Mouse (Mus musculus): ENCODE data around the gene Lbr. TPM values are rescaled to one million over a fixed set of nuclear protein-coding genes. Genes with fewer than 3 reads are reported as not detected.

Gene Lbr
- polyA plus RNA-seq, 1 experiment = 30.0 TPM

- no peak for TF ChIP-seq CTCF (IDR thresholded peaks at IDR 0.05; ENCODE audit: insufficient read depth, low read length)
- peak; percentile 81 for TF ChIP-seq POLR2A (IDR thresholded peaks at IDR 0.05; ENCODE audit: borderline replicate concordance, extremely low read depth, low read depth, low read length)
- H3K4me3 ChIP-seq (replicated peaks; ENCODE audit: extremely low read depth, low read depth, low read length) = peak overlapping the region; percentile 88
- H3K4me1 ChIP-seq (ENCODE audit: control insufficient read depth, insufficient read depth, low read length) = peaks cover 17% of the 10 kb centered on the region
- DNase-seq = peak; percentile 96
- under 1% methylated on average over 103 of the region's 113 CpGs for WGBS
Observed at GRCm38 (mm10) chr1:181841864-181842672, 778 bp downstream of the Lbr start.

- Histone ChIP-seq H3K4me1 (ENCODE audit: control insufficient read depth, insufficient read depth, low read length) (peaks cover 17% of the 10 kb centered on the region), H3K4me3 (replicated peaks; ENCODE audit: extremely low read depth, low read depth, low read length) (peak overlapping the region; percentile 88)
- TF ChIP-seq CTCF (IDR thresholded peaks at IDR 0.05; ENCODE audit: insufficient read depth, low read length) = no peak
- no peak for TF ChIP-seq POLR2A (IDR thresholded peaks at IDR 0.05; ENCODE audit: borderline replicate concordance, extremely low read depth, low read depth, low read length)
- DNase-seq = no peak
- WGBS = 1% methylated on average over 16 of the region's 16 CpGs
Observed at GRCm38 (mm10) chr1:181841396-181841795, 1.4 kb downstream of the Lbr start.

GRCm38 (mm10) chr1:181839746-181840366 lies 3.0 kb downstream of the Lbr start:
- no peak for DNase-seq
- peak overlapping the region; percentile 13 for H3K4me3 ChIP-seq (replicated peaks; ENCODE audit: extremely low read depth, low read depth, low read length)
- peaks cover 17% of the 10 kb centered on the region for H3K4me1 ChIP-seq (ENCODE audit: control insufficient read depth, insufficient read depth, low read length)
- TF ChIP-seq CTCF (IDR thresholded peaks at IDR 0.05; ENCODE audit: insufficient read depth, low read length) (no peak), POLR2A (IDR thresholded peaks at IDR 0.05; ENCODE audit: borderline replicate concordance, extremely low read depth, low read depth, low read length) (no peak)
- 7% methylated on average over 6 of the region's 6 CpGs for WGBS

GRCm38 (mm10) chr1:181838111-181838510 lies 4.7 kb downstream of the Lbr start:
- 81% methylated on average over 5 of the region's 5 CpGs for WGBS

GRCm38 (mm10) chr1:181833143-181833542 lies 9.7 kb downstream of the Lbr start:
- no peak for DNase-seq

More at GRCm38 (mm10) chr1:181838111-181838510, 4.7 kb downstream of the Lbr start:
- TF ChIP-seq POLR2A (IDR thresholded peaks at IDR 0.05; ENCODE audit: borderline replicate concordance, extremely low read depth, low read depth, low read length) = no peak
- TF ChIP-seq CTCF (IDR thresholded peaks at IDR 0.05; ENCODE audit: insufficient read depth, low read length) = no peak
- H3K4me1 ChIP-seq (ENCODE audit: control insufficient read depth, insufficient read depth, low read length) = peaks cover 17% of the 10 kb centered on the region
- no peak overlapping the region for H3K4me3 ChIP-seq (replicated peaks; ENCODE audit: extremely low read depth, low read depth, low read length)
- DNase-seq = no peak

GRCm38 (mm10) chr1:181832720-181833119 lies 10.1 kb downstream of the Lbr start:
- no peak for DNase-seq
- 84% methylated on average over 5 of the region's 5 CpGs for WGBS
- no peak overlapping the region for H3K4me3 ChIP-seq (replicated peaks; ENCODE audit: extremely low read depth, low read depth, low read length)
- no peaks in the 10 kb centered on the region for H3K4me1 ChIP-seq (ENCODE audit: control insufficient read depth, insufficient read depth, low read length)
- no peak for TF ChIP-seq POLR2A (IDR thresholded peaks at IDR 0.05; ENCODE audit: borderline replicate concordance, extremely low read depth, low read depth, low read length)
- TF ChIP-seq CTCF (IDR thresholded peaks at IDR 0.05; ENCODE audit: insufficient read depth, low read length) = no peak

More at GRCm38 (mm10) chr1:181833143-181833542, 9.7 kb downstream of the Lbr start:
- WGBS = 66% methylated on average over 6 of the region's 6 CpGs
- TF ChIP-seq CTCF (IDR thresholded peaks at IDR 0.05; ENCODE audit: insufficient read depth, low read length) (no peak), POLR2A (IDR thresholded peaks at IDR 0.05; ENCODE audit: borderline replicate concordance, extremely low read depth, low read depth, low read length) (no peak)
- Histone ChIP-seq H3K4me1 (ENCODE audit: control insufficient read depth, insufficient read depth, low read length) (no peaks in the 10 kb centered on the region), H3K4me3 (replicated peaks; ENCODE audit: extremely low read depth, low read depth, low read length) (no peak overlapping the region)

- 87% methylated on average over 5 of the region's 5 CpGs for WGBS
- TF ChIP-seq POLR2A (IDR thresholded peaks at IDR 0.05; ENCODE audit: borderline replicate concordance, extremely low read depth, low read depth, low read length) (no peak), CTCF (IDR thresholded peaks at IDR 0.05; ENCODE audit: insufficient read depth, low read length) (peak; percentile 46)
- DNase-seq = no peak
- no peaks in the 10 kb centered on the region for H3K4me1 ChIP-seq (ENCODE audit: control insufficient read depth, insufficient read depth, low read length)
- no peak overlapping the region for H3K4me3 ChIP-seq (replicated peaks; ENCODE audit: extremely low read depth, low read depth, low read length)
Observed at GRCm38 (mm10) chr1:181828365-181828764, 14.5 kb downstream of the Lbr start.

- no peaks in the 10 kb centered on the region for H3K4me1 ChIP-seq (ENCODE audit: control insufficient read depth, insufficient read depth, low read length)
- TF ChIP-seq POLR2A (IDR thresholded peaks at IDR 0.05; ENCODE audit: borderline replicate concordance, extremely low read depth, low read depth, low read length) = no peak
- no peak for TF ChIP-seq CTCF (IDR thresholded peaks at IDR 0.05; ENCODE audit: insufficient read depth, low read length)
- no peak for DNase-seq
- H3K4me3 ChIP-seq (replicated peaks; ENCODE audit: extremely low read depth, low read depth, low read length) = no peak overlapping the region
- 94% methylated on average over 7 of the region's 7 CpGs for WGBS
Observed at GRCm38 (mm10) chr1:181826716-181827115, 16.1 kb downstream of the Lbr start.

- Histone ChIP-seq H3K4me1 (ENCODE audit: control insufficient read depth, insufficient read depth, low read length) (no peaks in the 10 kb centered on the region), H3K4me3 (replicated peaks; ENCODE audit: extremely low read depth, low read depth, low read length) (no peak overlapping the region)
- no peak for TF ChIP-seq CTCF (IDR thresholded peaks at IDR 0.05; ENCODE audit: insufficient read depth, low read length)
- TF ChIP-seq POLR2A (IDR thresholded peaks at IDR 0.05; ENCODE audit: borderline replicate concordance, extremely low read depth, low read depth, low read length) = no peak
- no peak for DNase-seq
- 82% methylated on average over 18 of the region's 18 CpGs for WGBS
Observed at GRCm38 (mm10) chr1:181811481-181812223, 31.2 kb downstream of the Lbr start.

Measured in lung, adult 2 months (tissue).